Mouse (Mus musculus) CH12.LX (cell line): ENCODE results near the gene Ilkap.

Source experiments
- CHD1 ChIP-seq: IDR thresholded peaks from 2 replicates; pipeline ENCODE4 v1.6.1; 2012; ENCODE audit warnings: low read depth, low read length, improper control_type of control experiment, inconsistent platforms
- CHD2 ChIP-seq: IDR thresholded peaks from 2 replicates; pipeline ENCODE4 v1.6.1; 2011; ENCODE audit warnings: low read length, improper control_type of control experiment
- CTCF ChIP-seq, 2 experiments: IDR thresholded peaks in 1 of 2; conservative IDR thresholded peaks in 1 of 2; 2 replicates each; pipeline ENCODE4 v1.5.1; 2011 to 2012; ENCODE audit warnings: low read depth in 2 of 2, low read length in 2 of 2, improper control_type of control experiment in 1 of 2, inconsistent platforms in 1 of 2, mild to moderate bottlenecking in 1 of 2, moderate library complexity in 1 of 2
- MAX ChIP-seq: IDR thresholded peaks from 2 replicates; pipeline ENCODE4 v1.6.1; 2011; ENCODE audit warnings: low read length, improper control_type of control experiment
- MXI1 ChIP-seq: IDR thresholded peaks from 2 replicates; pipeline ENCODE4 v1.6.1; 2011; ENCODE audit warnings: mild to moderate bottlenecking, low read depth, low read length, improper control_type of control experiment
- NELFE ChIP-seq: IDR thresholded peaks from 2 replicates; pipeline ENCODE4 v1.6.1; 2011; ENCODE audit warnings: low read depth, low read length, improper control_type of control experiment
- POLR2A ChIP-seq: IDR thresholded peaks from 2 replicates; pipeline ENCODE4 v1.6.1; 2011; ENCODE audit warnings: low read depth, mild to moderate bottlenecking, improper control_type of control experiment, low read length
- POLR2AphosphoS2 ChIP-seq: IDR thresholded peaks from 2 replicates; pipeline ENCODE4 v1.6.1; 2011; ENCODE audit warnings: low read depth, low read length, improper control_type of control experiment
- TBP ChIP-seq: conservative IDR thresholded peaks from 2 replicates; pipeline ENCODE4 v1.6.1; 2011; ENCODE audit warnings: low read depth, low read length, improper control_type of control experiment
- TCF12 ChIP-seq: IDR thresholded peaks from 2 replicates; pipeline ENCODE4 v1.6.1; 2014; ENCODE audit warnings: low read depth, mild to moderate bottlenecking, inconsistent platforms, low read length, improper control_type of control experiment
- ZC3H11A ChIP-seq: IDR thresholded peaks from 2 replicates; pipeline ENCODE4 v1.6.1; 2012; ENCODE audit warnings: low read depth, mild to moderate bottlenecking, inconsistent platforms, low read length, improper control_type of control experiment
- ZKSCAN1 ChIP-seq: IDR thresholded peaks from 2 replicates; pipeline ENCODE4 v1.6.1; 2012; ENCODE audit warnings: low read depth, inconsistent platforms, low read length, improper control_type of control experiment, borderline replicate concordance

DNA sequence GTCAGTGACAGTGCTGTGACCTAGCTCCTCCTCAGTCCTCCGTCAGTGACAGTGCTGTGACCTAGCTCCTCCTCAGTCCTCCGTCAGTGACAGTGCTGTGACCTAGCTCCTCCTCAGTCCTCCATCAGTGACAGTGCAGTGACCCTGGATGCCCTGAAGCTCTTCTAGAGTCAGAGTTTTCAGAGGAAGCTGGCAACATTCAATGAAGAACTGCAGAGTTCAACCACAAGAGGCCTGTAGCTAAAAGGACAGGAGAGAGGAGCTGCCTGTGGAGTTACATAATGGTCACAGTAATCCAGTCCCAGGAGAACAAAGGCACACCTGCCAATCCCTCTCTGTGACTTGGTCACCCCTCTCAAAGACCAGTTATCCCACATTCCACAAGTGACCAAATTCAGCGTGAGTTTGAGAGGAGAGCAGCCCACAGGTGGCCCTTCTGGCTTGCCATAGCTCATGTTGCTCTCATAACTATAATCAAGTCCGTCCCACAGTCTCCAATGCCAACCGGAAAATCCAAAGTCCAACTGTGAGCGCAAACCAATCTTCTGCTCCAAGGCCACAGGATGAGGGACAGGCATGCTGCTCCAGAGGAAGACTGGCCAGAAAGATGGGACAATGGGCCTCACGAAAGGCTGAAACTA is 43.9 kb upstream of the Ilkap start:
- TF ChIP-seq TCF12 (no peak), MAX (no peak), POLR2AphosphoS2 (no peak), NELFE (no peak), CHD1 (no peak), POLR2A (no peak), ZC3H11A (no peak), CTCF (conservative IDR thresholded peaks at IDR 0.05 in 1 of 2, IDR thresholded peaks at IDR 0.05 in 1 of 2; ENCODE audit: low read depth in 2 of 2, low read length in 2 of 2) (no peak), TBP (no peak), CHD2 (no peak), MXI1 (no peak), ZKSCAN1 (no peak)
